Mouse (Mus musculus): Measurements from ENCODE around the gene Slc2a9.

Gene Slc2a9

GRCm38 (mm10) chr5:38466569-38467110 lies 36.3 kb downstream of the Slc2a9 start:
- DNase-seq, result no peak

GRCm38 (mm10) chr5:38461261-38461660 lies 41.7 kb downstream of the Slc2a9 start:
- DNase-seq, result no peak

- DNase-seq, result no peak
Observed at GRCm38 (mm10) chr5:38450936-38451335, 52.0 kb downstream of the Slc2a9 start.

- no peak for DNase-seq
Observed at GRCm38 (mm10) chr5:38449607-38450006, 53.3 kb downstream of the Slc2a9 start.

- no peak for DNase-seq
Observed at GRCm38 (mm10) chr5:38448121-38448520, 54.8 kb downstream of the Slc2a9 start.

- peak; percentile 54 for DNase-seq
Observed at GRCm38 (mm10) chr5:38446316-38446975, 56.5 kb downstream of the Slc2a9 start.

GRCm38 (mm10) chr5:38441088-38441839 lies 61.7 kb downstream of the Slc2a9 start:
- DNase-seq, result peak; percentile 32

GRCm38 (mm10) chr5:38440252-38441005 lies 62.5 kb downstream of the Slc2a9 start:
- DNase-seq, result peak; percentile 75

- DNase-seq, result no peak
Observed at GRCm38 (mm10) chr5:38436681-38437080, 66.3 kb downstream of the Slc2a9 start.

GRCm38 (mm10) chr5:38434875-38435274 lies 68.1 kb downstream of the Slc2a9 start:
- DNase-seq, result no peak

GRCm38 (mm10) chr5:38431201-38431600 lies 71.7 kb downstream of the Slc2a9 start:
- DNase-seq, result no peak

- no peak for DNase-seq
Observed at GRCm38 (mm10) chr5:38429106-38429505, 73.8 kb downstream of the Slc2a9 start.

- no peak for DNase-seq
Observed at GRCm38 (mm10) chr5:38427757-38428156, 75.2 kb downstream of the Slc2a9 start.

GRCm38 (mm10) chr5:38425569-38425968 lies 77.4 kb downstream of the Slc2a9 start:
- no peak for DNase-seq

- DNase-seq, result no peak
Observed at GRCm38 (mm10) chr5:38422426-38422825, 80.5 kb downstream of the Slc2a9 start.

- DNase-seq, result no peak
Observed at GRCm38 (mm10) chr5:38418799-38419198, 84.1 kb downstream of the Slc2a9 start.

GRCm38 (mm10) chr5:38403612-38404011 lies 99.3 kb downstream of the Slc2a9 start:
- DNase-seq, result no peak

GRCm38 (mm10) chr5:38402288-38402687 lies 100.7 kb downstream of the Slc2a9 start:
- no peak for DNase-seq

- no peak for DNase-seq
Observed at GRCm38 (mm10) chr5:38388857-38389256, 114.1 kb downstream of the Slc2a9 start.

GRCm38 (mm10) chr5:38388420-38388823 lies 114.5 kb downstream of the Slc2a9 start:
- DNase-seq, result no peak

GRCm38 (mm10) chr5:38379970-38380369 lies 123.0 kb downstream of the Slc2a9 start:
- no peak for DNase-seq

GRCm38 (mm10) chr5:38372369-38372768 lies 130.6 kb downstream of the Slc2a9 start:
- no peak for DNase-seq

- DNase-seq, result no peak
Observed at GRCm38 (mm10) chr5:38371308-38371707, 131.6 kb downstream of the Slc2a9 start.

Data from cerebellum, adult 11-12 months (tissue).